Mouse (Mus musculus) right cerebral cortex, postnatal 14 days (tissue): Measurements from ENCODE around the gene Cpne5.

ENCODE experiments used
- DNase-seq: peaks from one replicate; pipeline ENCODE4 v3.0.0; 2022

The Cpne5 gene

DNA sequence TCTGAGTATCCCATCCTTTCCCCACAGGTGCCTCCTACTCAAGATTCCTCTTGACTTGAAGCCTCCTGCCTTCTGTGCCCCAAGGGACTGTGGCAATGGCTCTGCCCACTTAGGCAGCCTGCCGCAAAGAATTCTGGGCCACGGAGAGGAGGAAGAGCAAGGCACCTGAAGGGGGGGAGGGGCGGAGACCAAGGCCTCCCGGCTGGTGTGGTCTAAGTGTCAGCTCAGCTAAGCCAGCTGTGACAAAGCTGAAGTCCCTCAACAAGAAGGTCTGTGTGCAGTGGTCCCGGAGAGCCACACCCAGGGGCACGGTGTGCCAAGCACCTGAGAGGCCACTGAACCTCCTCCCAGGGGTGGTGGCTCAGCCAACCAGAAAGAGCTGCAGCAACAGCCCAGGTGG lies 70.6 kb downstream of the Cpne5 start:
- DNase-seq: no peak

DNA sequence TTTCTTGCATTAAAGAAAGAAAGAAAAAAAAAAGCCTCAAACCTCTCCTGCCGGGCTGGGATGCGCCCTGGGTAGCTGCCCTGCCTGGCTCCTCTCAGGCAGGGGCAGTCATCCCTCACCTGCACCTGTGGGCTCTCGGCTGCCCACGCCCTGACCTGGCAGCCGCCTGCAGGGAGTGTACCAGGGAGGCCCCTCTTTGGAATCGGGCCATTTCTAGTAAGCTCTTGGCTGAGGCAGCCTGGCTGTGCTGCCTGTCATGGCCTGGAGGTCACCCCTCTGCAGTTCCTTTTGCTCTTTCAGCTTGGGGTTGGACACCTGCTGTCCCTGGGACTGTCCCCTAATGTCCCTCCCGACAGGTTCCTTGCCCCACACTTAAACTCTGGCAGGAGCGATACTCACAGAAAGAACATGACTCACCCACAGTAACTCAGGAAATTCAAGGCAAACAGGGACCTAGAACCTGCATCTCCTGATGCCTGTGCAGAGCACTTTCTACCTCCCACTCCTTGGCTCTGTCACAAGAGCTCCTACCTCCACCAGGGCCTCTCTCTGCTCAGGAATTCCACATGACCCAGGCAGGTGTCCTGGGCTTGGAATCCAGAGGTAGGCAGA lies 71.9 kb downstream of the Cpne5 start:
- no peak for DNase-seq

DNA sequence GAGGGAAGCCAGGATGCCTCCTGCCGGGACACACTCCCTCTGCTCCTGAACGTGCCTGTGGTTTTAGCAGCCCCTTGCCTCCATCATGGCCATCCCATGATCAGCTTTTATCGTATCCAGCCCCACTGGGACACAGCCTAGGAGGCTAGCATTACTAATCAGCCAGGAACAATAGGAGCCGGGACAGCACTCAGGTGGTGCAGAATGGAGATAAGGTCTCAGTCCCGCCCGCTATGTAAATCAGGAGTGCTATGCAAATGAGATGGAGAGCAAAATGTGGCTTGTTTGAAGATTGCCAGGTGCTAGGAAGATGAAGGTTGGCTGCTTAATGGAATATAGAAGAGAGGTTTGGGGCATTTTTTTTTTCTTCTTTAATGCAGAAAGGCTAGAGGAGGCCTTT lies 72.5 kb downstream of the Cpne5 start:
- no peak for DNase-seq

DNA sequence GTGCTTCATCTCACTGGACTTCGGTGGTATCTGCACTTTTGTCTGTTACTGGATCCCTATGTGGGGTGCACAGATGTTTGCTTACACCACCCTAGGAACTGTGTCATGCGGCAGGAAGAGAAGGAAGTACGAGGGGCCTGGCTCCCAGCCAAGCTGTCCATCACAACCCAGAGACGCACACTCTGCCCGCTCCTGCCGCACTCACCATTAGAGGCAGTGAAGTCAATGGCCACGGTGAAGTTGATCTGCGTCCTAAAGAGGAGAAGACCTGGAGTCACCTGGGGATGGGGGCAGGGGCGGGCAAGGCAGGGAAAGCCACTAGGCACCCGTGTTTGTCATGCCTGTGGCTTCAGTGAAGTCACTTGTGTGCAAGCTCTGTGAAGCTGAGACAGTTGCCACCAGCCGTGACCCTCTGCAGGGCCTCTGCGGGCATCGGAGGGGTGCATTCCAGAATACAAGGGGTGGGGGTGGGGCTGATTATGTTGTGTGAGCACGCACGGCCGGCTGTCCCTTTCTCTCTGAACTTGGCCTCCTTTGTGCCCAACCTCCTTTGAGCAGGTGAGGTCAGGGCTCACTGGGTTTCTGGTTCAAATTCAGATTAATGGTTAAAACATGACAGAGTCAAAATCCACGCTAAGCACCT lies 73.4 kb downstream of the Cpne5 start:
- peak; percentile 50 for DNase-seq

DNA sequence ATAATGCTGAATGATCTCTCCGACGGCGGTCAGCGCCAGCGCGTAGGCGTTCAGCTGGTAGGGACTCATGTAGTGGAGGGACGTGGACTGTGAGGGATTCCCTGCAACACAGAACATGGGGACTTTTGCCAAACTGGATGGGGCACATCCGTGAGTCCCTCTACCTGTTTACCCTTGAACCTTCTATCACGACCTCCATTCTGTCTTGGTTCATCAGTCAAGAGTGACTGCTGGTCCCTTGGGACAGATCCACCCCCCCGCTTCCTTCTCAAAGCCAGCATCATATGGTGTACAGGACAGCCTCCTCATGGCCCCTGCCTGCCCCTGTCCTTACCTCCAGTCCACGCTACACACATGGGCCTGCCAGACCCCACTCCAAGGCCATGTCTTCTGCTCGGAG lies 75.6 kb downstream of the Cpne5 start:
- no peak for DNase-seq

DNA sequence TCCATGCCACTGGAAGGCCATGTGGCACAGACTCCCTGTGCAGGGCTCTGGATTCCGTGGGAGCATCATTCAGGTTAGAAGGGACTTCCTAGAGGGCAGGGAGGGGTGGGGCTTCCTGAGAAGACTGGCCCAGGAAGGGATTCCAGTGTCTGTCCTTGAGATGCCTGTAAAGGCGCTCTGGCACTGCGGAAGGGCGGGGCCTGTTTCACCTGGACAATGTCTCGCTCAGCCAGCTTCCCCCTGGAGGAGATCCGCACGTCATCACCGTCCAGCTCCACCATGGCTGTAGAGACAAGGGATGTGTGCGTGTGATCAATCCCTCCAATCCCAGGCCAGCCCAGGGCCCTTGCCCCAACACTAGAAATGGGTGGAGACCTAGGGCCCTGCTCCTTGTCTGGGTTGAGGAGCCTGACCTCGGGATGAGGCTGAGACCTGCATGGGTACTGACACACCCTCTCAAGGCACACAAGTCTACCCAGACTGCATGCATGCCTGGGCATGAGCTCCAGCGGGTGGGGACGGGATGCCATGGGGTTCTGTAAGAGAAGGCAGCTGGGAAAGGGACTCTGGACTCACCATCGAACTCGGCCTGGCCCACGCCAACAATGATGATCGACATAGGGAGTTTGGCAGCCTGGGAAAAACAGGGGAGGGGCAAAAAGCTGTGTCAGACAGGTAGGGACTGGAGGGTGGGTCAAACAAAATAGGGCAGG lies 78.1 kb downstream of the Cpne5 start:
- DNase-seq: no peak

DNA sequence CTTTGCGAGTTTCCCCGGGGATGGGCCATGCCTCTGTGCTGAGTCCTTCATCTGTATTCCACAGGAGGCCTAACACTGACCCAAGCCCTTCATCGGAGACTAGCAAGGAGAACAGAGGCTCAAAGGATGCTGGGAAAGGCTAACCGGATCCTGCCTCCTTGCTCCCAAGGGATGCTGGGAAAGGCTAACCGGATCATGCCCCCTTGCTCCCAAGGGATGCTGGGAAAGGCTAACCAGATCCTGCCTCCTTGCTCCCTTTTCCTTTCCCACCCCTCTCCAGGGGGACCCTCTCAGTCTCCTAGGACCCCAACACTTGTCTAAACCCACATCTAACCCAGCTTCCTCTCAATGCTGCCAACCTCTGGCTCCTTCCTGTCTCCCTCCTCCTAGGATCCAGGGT lies 78.6 kb downstream of the Cpne5 start:
- DNase-seq: no peak

DNA sequence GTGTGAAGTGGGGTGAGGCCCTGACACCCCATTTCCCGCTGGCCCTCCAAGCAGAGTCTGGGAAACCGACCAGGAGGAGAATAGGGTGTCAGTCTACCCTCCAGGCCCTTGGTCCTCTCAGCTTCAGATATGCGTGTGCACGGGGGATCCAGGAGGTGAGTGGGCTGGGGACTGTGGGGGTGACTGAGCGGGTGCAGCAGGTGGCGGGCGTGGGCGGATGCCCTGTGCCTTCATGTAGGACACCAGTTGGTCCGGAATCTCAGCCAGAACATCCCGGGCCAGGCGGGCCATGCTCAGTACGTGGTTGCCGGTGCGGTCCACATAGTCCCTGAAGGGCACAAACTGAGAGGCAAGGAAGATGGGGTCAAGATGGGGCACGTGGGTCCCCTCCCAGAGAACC lies 79.1 kb downstream of the Cpne5 start:
- DNase-seq: no peak

DNA sequence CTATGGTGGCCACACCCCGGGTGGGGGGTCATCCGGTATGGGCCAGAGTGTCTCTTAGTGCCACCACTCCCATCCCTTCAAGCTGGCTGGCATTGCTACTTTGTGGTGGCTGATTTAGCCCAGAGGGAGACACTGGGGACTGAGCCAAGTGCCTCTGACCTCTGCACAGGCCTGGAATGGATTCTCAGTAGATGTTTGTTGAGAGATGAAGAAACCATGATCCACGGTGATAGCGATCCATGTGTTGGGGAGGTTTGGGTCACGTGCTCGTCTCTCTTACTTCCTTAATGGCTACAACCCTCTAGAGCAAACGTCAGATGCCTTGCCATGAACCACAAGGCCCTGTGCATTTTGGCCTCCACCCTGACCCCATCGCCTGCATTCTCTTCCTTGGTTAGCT lies 81.1 kb downstream of the Cpne5 start:
- no peak for DNase-seq

DNA sequence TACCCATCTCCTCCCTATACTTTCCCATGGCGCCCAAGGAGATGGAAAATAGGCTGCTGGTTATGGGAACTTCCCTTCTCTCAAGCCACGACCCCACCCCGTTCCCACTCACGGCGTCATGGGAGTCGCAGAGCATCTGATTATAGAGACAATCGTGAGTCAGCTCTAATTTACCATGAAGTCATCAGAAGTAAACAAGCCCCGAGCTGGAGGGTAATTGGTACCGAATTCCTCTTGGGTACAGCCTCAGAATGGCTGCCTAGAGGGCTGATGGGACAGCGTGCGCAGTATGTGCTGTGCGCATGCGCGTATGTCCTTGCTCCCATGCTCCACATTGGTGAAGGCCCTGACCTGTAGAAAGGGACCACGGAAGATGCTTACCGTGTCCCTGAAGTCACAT lies 81.6 kb downstream of the Cpne5 start:
- no peak for DNase-seq

DNA sequence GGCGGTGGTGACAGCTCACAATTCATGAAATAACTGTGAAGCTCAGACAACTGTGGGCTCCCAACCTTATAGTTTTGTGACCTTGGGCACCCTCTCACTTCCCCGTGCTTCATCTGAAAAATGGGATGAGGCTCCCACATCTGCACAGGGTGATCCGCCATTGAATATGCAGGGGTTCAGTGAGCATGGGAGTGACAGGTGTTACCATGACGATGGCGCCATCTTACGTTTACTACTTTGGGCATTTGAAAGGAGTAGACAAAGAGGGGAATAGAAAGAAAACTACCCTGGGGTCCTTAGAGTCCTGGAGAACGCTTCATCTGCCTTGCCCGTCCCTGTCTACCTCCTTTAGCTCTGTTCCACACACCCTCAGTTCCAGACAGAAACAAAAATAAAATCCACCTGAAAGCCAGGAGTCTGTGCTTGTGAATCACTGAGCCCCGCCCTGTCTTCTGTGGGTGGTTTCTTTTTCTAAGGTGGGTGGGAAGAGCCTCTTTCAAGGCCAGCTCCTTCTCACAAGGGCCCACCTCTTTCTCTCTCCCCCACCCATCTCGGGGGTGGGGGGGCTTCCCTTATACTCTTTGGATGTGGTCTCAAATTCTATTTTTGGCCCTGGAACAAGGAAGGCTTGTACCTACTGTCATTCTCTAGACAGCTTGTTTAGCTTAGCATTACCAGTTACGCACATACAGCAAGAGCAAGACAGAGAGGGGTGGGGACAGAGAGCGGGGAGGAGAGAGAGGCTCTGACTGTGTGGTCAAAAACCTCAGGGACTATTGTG lies 82.4 kb downstream of the Cpne5 start:
- no peak for DNase-seq

DNA sequence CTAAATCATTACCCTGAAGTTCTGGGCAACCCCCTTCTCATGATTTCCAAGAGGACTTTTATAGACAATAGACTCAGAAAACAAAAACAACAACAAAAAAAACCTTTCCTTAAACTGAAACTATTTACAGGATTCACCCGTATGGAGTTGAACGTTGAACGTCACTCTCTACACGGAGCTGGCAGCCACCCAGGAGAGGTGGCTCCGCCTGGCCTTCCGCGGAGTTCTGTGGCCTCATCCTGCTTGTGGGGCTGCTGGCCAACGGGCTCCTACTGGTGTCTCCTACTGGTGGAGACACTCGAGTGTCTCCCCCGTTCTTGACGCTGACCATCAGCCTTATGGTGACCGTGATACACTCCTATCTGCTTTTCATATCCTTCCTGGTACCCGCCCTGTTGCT lies 83.7 kb downstream of the Cpne5 start:
- no peak for DNase-seq

DNA sequence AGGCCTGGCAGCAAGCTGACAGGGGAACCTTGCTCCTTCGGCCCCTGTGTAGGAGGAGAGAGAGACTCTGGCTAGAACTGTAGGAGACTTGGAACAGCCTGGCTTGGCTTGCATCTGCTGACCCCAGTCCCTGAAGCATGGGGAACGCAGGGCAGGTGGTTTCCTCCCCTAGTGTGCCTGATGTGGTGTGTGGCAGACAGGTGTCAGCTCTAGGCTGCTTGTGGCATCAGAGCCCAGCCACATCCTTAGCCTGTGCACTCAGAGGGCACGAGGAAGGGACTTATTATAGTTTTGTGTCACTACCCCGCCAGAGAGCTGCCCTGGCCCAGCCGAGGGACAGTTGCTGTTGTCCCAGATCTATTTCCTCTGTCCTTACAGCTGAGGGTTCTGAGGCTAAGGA lies 85.4 kb downstream of the Cpne5 start:
- DNase-seq: no peak

DNA sequence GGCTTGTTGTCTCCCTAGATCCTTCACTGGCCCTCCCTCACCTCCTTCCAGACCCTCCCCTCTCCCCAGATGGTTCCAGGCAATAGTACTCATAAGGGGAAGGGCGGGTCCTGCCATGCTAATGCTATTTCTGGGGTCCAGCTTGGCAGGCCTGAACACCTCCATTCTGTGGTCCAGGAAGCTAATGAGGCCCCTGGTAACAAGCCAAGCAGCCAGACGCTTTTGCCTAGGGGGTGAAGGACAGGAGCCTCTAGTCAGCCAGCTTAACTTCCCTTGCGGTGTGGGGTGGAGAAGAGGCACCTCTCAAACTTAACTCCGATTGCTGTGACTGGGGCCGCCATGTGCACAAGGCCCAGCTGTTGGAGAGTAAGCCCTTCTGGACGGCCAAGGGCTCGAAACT lies 88.2 kb downstream of the Cpne5 start:
- DNase-seq: no peak

DNA sequence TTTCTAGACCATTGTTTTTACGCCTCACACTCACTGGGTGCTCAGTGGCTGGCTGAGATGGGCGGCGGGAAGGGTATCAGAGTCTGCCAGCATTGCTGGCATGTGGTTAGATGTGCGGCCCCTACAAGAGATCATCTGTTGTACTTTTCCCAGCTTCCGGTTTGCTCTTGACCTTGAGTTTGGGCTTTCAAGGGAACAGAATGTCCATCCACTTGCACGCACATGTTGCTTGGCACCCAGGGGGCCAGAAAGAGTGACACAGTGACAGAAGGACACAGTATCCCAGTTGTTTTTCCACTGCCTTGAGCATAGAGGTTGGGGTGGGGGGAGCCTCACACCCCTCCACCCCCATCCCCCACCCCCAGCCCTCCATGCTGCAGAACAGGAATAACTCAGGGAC lies 90.2 kb downstream of the Cpne5 start:
- DNase-seq: no peak

DNA sequence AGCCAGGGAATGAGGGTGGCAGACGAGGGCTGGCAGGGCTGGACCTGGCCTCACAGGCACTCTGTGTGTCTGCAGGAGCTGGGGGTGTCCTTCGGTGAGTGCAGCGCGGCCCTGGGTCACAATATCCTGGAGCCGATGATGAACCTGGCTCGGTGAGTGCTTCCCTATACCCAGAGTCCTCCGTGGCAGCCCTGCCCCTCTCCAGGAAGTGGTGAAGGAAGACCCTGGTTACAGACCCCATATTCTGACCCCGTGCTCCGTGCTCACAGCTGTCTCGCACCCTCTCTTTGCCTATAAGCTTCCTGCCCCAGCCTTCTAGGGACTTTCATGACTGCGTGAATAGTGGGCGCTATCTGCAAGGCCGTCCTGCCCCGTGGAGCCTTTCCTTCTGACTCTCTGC lies 90.7 kb downstream of the Cpne5 start:
- no peak for DNase-seq

DNA sequence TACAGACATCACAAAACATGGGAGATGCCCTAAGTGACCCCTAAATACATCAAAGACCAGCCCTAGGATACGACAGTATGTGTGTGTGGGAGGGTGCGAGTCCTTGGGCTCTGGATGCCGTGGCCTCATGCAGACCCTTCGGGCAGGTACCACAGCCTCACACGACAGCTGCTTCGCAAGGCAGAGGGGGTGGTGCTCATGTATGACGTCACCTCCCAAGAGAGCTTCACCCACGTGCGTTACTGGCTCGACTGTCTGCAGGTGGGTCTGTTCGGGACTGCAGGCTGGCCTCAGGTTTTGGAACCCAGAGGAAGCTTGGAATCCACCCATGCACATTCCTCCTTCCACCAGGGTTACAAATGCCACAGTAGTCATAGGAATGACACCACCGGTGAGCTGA lies 92.9 kb downstream of the Cpne5 start:
- no peak for DNase-seq

DNA sequence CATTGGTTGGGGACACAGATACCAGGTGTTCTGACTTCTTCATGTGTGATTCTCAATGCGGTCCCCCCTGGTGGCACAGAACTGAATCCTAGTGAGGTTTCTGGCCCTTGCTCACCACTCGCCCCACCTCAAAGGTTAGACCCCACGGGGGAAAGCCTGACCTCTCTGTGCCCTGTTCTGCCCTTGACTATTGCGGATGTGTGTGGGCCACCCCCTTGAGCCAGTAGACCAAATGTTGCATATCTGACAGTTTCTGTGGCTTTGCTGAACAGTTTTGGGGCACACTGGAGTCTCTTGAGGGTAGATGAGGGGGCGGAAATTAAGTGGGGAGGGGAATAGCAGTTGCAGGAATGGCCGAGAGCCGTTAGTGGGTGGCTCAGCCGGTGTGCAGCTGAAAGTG lies 94.7 kb downstream of the Cpne5 start:
- no peak for DNase-seq

DNA sequence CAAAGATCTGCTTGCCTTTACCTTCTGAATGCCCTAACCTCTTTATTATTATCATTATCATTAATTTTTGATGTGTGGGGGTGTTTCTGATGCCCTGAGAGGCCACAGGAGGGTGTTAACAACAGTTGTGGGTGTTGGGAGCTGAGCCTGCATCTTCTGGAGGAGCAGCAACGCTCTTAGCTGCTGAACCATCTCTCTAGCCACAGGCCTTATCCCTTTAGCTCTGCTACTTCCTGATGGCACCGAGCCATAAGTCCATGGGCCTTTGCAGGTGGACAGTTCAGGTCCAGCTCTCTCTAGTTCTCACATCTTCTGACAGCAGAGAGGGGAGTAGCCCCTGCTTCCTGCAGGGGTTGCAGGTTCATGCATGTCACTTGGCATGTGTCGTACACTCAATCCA lies 96.4 kb downstream of the Cpne5 start:
- no peak for DNase-seq

DNA sequence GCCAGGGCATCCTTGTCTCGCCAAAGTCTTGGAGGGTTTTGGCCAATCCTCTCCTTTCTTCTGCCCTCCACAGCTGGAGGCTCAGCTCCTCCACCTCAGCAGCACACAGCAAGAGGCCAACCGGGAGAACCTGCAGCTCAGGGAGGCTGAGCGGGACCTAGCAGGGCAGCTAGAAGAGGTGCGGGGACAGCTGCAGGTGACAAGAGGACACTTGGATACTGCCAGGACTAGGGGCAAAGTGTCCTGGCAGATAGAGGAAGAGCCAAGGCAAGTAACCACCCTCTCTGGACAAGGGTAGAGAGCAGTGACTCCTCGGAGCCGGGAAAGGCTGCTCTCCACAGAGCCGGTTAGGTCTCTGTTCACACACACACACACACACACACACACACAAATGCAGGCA lies 100.1 kb downstream of the Cpne5 start:
- no peak for DNase-seq

DNA sequence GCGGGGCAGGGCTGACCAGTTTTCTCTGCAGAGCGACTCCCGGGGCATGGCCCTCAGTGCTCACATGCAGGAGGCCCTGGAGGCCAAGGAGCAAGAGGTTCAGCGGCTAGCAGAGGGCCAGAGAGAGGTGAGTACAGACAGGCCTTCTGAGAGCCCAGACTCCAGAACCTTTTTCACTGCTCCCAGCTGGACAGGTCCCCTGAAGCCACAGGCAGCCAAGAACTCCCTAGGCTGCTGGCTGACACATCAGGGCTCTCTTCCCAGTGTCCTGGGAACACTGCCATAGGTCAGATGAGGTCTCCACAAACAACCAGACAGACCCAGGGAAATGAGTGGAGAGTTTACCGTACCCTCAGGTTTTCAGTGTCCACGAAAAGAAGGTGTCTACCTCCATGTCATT lies 101.7 kb downstream of the Cpne5 start:
- DNase-seq: no peak

DNA sequence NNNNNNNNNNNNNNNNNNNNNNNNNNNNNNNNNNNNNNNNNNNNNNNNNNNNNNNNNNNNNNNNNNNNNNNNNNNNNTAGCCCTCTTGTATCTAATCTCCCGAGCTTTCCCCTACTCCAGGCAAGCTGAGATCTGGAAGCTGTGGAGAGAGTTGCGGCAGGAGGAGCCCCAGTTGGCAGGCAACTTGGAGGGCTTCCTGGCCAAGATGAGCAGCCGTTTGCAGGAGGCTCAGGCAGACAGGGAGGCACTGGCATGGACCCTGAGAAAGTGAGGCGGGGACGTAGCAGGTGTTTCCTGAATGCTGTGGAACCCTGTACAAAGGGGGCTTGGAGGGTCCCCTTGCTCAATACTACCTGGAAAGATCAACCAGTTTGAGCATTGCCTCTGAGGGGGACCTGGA lies 102.9 kb downstream of the Cpne5 start:
- DNase-seq: no peak

DNA sequence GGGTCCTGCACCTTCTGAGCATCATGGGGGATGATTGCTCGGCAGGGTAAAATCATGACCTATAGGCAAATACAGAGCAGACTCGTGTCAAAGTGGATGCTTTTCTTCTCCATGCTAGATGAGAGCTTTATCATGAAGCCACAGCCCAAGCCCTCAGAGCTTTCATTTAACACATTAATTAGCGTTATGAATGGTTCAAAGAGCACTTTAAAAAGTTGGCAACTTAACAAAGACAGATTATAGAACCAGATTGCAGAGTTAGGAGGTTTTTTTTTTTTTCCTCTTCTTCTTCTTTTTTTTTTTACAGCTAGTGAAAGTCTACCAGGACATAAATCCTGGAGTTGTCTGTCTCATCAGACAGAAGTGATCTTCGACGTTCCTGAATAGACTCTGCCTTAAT lies 108.6 kb downstream of the Cpne5 start:
- no peak for DNase-seq

DNA sequence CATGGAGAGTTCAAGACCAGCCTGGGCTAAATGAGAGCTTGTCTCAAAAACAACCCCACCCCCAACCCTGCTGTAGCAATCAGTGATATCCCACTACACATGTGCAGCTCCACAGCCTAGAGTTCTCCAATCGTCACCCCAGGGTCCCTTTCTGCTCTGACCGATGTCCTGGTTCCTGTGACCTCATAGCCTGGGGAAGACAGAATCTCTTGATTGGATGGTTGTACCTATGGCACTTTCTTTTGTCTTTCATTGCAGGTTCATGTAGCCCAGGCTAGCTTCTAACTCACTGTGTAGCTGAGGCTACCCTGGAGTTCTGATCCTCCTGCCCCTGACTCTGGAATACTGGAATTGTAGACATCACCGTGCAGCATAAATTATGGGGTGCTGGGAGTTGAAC lies 111.4 kb downstream of the Cpne5 start:
- DNase-seq: no peak
